Mouse (Mus musculus) v-Abl transformed pro-B cells (cell line): ENCODE data around the gene Zfp872.

Source experiments
- in situ Hi-C, 2 experiments: fragments of 400-800 bp; cut with MboI; formaldehyde crosslinking; loops; one replicate each; pipeline ENCODE4 v1.15.1; 2025; ENCODE audit not compliant: unreplicated experiment in 2 of 2

The Zfp872 gene

GRCm38 (mm10) chr9:22165964-22166363 lies 21.9 kb upstream of the Zfp872 start:
- in situ Hi-C loops, result loop anchor here in 1 of 2 experiments (25.0 kb wide), 1 partner anchor 329 kb away; the partner anchor contains the start of gene Angptl8

- in situ Hi-C loops, result loop anchor here in 1 of 2 experiments (25.0 kb wide), 1 partner anchor 329 kb away; the partner anchor contains the start of gene Angptl8
Observed at GRCm38 (mm10) chr9:22166686-22167085, 21.2 kb upstream of the Zfp872 start.

- in situ Hi-C loops, result loop anchor here in 1 of 2 experiments (25.0 kb wide), 1 partner anchor 330 kb away; the partner anchor contains the start of gene Angptl8
Observed at GRCm38 (mm10) chr9:22167751-22168150, 20.1 kb upstream of the Zfp872 start.

GRCm38 (mm10) chr9:22169327-22169726 lies 18.6 kb upstream of the Zfp872 start:
- in situ Hi-C loops, result loop anchor here in 1 of 2 experiments (25.0 kb wide), 1 partner anchor 332 kb away; the partner anchor contains the start of gene Angptl8

- in situ Hi-C loops, result loop anchor here in 1 of 2 experiments (5.0 to 25.0 kb wide), 2 partner anchors 40 to 335 kb away; partner anchors contain the start of gene Angptl8
Observed at GRCm38 (mm10) chr9:22172318-22172717, 15.6 kb upstream of the Zfp872 start.

- in situ Hi-C loops, result no loop called here
Observed at GRCm38 (mm10) chr9:22196412-22196811, 8.5 kb downstream of the Zfp872 start.

GRCm38 (mm10) chr9:22213785-22214194 lies 25.9 kb downstream of the Zfp872 start:
- in situ Hi-C loops, result loop anchor here (5.0 kb wide), 2 partner anchors 41 to 51 kb away; no protein-coding TSS in a partner anchor

GRCm38 (mm10) chr9:22214549-22214948 lies 26.7 kb downstream of the Zfp872 start:
- in situ Hi-C loops, result loop anchor here (5.0 kb wide), 2 partner anchors 42 to 52 kb away; no protein-coding TSS in a partner anchor

GRCm38 (mm10) chr9:22216705-22217104 lies 28.8 kb downstream of the Zfp872 start:
- in situ Hi-C loops, result no loop called here

- in situ Hi-C loops, result no loop called here
Observed at GRCm38 (mm10) chr9:22217858-22218493, 30.1 kb downstream of the Zfp872 start.

GRCm38 (mm10) chr9:22224066-22224465 lies 36.2 kb downstream of the Zfp872 start:
- in situ Hi-C loops, result loop anchor here in 1 of 2 experiments (10.0 kb wide), 1 partner anchor 249 kb away; no protein-coding TSS in a partner anchor

- in situ Hi-C loops, result loop anchor here (5.0 to 10.0 kb wide), 4 partner anchors 68 to 250 kb away; partner anchors contain the start of gene Pigyl (in 1 of the 2)
Observed at GRCm38 (mm10) chr9:22224536-22225503, 36.9 kb downstream of the Zfp872 start.

- in situ Hi-C loops, result loop anchor here (5.0 to 10.0 kb wide), 4 partner anchors 68 to 251 kb away; partner anchors contain the start of gene Pigyl (in 1 of the 2)
Observed at GRCm38 (mm10) chr9:22225581-22226388, 37.9 kb downstream of the Zfp872 start, which contains the start of gene Zfp809. Gene Zfp809, plus strand, starts transcription at chr9:22225714.

GRCm38 (mm10) chr9:22226389-22226673 lies 38.4 kb downstream of the Zfp872 start:
- in situ Hi-C loops, result loop anchor here (5.0 to 10.0 kb wide), 4 partner anchors 69 to 252 kb away; partner anchors contain the start of gene Pigyl (in 1 of the 2)

GRCm38 (mm10) chr9:22226846-22227245 lies 39.0 kb downstream of the Zfp872 start:
- in situ Hi-C loops, result loop anchor here (5.0 to 10.0 kb wide), 4 partner anchors 70 to 252 kb away; partner anchors contain the start of gene Pigyl (in 1 of the 2)

- in situ Hi-C loops, result loop anchor here (5.0 to 10.0 kb wide), 4 partner anchors 72 to 255 kb away; partner anchors contain the start of gene Pigyl (in 1 of the 2)
Observed at GRCm38 (mm10) chr9:22229386-22230026, 41.6 kb downstream of the Zfp872 start.

GRCm38 (mm10) chr9:22230061-22230460 lies 42.2 kb downstream of the Zfp872 start:
- in situ Hi-C loops, result loop anchor here in 1 of 2 experiments (5.0 kb wide), 1 partner anchor 177 kb away; no protein-coding TSS in a partner anchor

- in situ Hi-C loops, result loop anchor here in 1 of 2 experiments (5.0 kb wide), 1 partner anchor 177 kb away; no protein-coding TSS in a partner anchor
Observed at GRCm38 (mm10) chr9:22230556-22230955, 42.7 kb downstream of the Zfp872 start.

GRCm38 (mm10) chr9:22240001-22240400 lies 52.1 kb downstream of the Zfp872 start:
- in situ Hi-C loops, result no loop called here
